Mouse (Mus musculus): ENCODE measurements at regions not wholly inside any gene's neighbourhood (a gene's known extent, or its start where the extent isn't known, plus 50 kb on each side); places are given as distances from the start of the nearest gene placed in this dataset.

- H3K4me3 ChIP-seq: no peak overlapping the region
- DNase-seq: no peak
- H3K27ac ChIP-seq: no peak overlapping the region
- intact Hi-C loops (cut with DNase I): no loop called here
- TF ChIP-seq CTCF (IDR thresholded peaks at IDR 0.05): no peak
These were observed 114.8 kb upstream of the Fam49a start for GRCm38 (mm10) chr12:12147088-12147687.

GRCm38 (mm10) chr12:12147847-12148246, 114.1 kb upstream of the Fam49a start:
- no peak for DNase-seq
- intact Hi-C loops (cut with DNase I): no loop called here
- TF ChIP-seq CTCF (IDR thresholded peaks at IDR 0.05): no peak
- H3K4me3 ChIP-seq: no peak overlapping the region
- no peak overlapping the region for H3K27ac ChIP-seq

GRCm38 (mm10) chr12:12148659-12149399, 113.1 kb upstream of the Fam49a start:
- intact Hi-C loops (cut with DNase I): no loop called here

GRCm38 (mm10) chr12:12164411-12164810, 97.5 kb upstream of the Fam49a start:
- H3K27ac ChIP-seq: no peak overlapping the region
- H3K4me3 ChIP-seq: no peak overlapping the region
- no peak for TF ChIP-seq CTCF (IDR thresholded peaks at IDR 0.05)
- no peak for DNase-seq
- intact Hi-C loops (cut with DNase I): no loop called here

More at GRCm38 (mm10) chr12:12148659-12149399, 113.1 kb upstream of the Fam49a start:
- Histone ChIP-seq H3K27ac (no peak overlapping the region), H3K4me3 (no peak overlapping the region)
- no peak for DNase-seq
- peak; percentile 56 for TF ChIP-seq CTCF (IDR thresholded peaks at IDR 0.05)

DNA sequence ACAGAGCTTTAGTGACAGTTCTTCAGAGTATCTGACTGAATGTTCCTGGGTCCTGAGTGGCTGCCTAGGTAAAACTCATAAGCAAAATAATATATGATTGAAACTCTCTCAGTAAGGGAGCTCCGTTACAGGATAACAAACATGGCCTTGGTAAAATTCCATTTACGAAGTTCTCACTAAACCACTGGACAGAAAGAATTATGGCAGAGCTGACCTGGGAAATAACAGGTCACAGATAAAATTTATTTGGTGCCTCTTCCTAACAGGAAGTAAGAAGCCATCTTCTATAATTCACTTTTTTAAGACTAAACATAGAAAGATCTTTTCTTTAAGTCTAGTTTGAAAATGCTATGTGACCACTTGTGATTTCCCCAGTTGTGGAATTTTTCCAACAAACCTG, 91.4 kb upstream of the Fam49a start:
- intact Hi-C loops (cut with DNase I): no loop called here
- H3K4me3 ChIP-seq: no peak overlapping the region
- TF ChIP-seq CTCF (IDR thresholded peaks at IDR 0.05): no peak
- H3K27ac ChIP-seq: no peak overlapping the region
- DNase-seq: no peak

- no peak for DNase-seq
- TF ChIP-seq CTCF (IDR thresholded peaks at IDR 0.05): no peak
- no peak overlapping the region for H3K4me3 ChIP-seq
- intact Hi-C loops (cut with DNase I): no loop called here
- H3K27ac ChIP-seq: no peak overlapping the region
These were observed 89.7 kb upstream of the Fam49a start for GRCm38 (mm10) chr12:12172087-12172823.

DNA sequence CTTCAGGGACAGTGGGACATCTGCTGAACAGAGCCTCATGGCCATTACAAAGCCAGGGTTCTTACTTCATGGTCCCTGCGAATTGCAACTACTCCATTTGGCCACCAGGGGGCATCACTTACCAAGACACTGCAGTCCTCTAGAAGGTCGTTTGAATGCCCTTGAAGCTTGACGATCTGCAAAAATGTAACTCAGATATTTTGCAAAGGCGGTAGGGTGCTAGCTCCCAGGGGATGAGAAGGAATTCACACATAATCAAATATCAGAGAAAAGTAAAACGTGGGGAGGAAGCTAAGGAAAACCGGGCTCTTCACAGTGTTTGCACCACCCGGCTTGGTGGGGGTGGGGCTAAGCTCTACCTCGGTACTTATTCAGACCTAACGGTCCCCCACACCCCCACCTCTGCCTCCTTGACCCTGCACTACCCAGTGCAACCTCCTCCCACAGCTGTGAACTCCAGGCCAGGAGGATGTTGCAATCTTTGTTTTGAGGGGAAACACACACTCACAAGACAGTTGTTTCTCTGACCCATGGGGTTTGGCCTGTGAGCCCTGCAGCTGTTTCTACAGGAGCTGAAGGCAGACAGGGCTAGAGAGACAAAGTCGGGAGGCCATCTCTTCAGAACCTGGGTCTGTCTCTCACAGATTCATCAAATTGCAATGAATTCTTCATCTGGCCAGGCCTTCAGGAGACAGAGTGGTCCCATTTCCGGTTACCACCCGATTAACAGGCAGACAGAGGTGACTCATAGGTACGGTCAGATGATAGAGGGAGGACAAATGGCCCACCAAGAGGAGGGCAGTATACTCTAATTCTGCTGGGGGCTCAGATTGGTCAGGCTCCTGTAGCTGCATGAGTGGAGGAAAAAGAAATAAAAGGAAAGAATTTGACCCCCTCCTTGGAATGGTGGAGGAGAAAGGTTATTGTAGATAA, 85.3 kb upstream of the Fam49a start:
- intact Hi-C loops (cut with DNase I): loop anchor here (1.0 to 5.0 kb wide), 5 partner anchors 86 to 1041 kb away; partner anchors contain the start of gene Fam49a
- peak; percentile 89 for TF ChIP-seq CTCF (IDR thresholded peaks at IDR 0.05)
- peak overlapping the region; percentile 74 for H3K27ac ChIP-seq
- DNase-seq: peak; percentile 80
- peak overlapping the region; percentile 67 for H3K4me3 ChIP-seq

DNA sequence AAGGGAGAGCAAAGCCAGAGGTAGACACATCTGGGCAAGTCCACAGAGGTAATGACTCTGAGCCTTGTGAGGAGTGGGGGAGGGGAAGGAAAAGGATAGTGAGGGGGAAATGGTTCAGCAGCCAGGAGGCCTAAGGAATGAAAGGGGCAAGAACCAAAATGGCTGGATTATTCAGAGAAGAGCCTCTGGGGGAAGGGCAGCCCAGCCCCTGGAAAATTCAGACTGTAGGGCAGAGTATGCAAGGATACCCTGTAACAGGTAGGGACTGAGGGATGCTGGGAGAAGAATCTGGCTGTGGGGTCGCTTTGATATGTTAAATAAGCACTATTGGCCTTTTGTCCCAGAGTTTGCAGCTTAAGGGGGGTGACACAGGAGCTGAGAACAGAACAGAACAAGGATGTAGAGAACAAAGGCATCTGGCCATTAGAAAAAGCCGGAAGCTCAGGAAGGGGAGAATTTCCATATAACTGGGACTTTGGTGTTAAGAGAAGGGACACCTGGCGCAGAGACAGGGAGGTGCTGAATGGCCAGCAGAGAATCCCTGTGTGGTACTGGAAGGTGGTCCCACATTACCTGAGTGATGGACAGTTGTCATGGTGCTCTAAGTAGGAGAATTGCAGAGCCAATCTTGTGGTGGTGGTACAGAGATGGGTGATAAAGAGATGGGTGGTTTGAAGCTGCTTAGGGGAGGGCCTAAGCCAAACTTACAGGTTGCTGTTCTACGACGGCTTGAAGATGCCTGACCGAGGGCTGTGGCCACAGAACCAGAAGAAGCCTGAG, 84.5 kb upstream of the Fam49a start:
- TF ChIP-seq CTCF (IDR thresholded peaks at IDR 0.05): no peak
- Histone ChIP-seq H3K4me3 (no peak overlapping the region), H3K27ac (peak overlapping the region; percentile 74)
- intact Hi-C loops (cut with DNase I): loop anchor here (5.0 kb wide), 4 partner anchors 85 to 1040 kb away; partner anchors contain the start of gene Fam49a
- DNase-seq: no peak

DNA sequence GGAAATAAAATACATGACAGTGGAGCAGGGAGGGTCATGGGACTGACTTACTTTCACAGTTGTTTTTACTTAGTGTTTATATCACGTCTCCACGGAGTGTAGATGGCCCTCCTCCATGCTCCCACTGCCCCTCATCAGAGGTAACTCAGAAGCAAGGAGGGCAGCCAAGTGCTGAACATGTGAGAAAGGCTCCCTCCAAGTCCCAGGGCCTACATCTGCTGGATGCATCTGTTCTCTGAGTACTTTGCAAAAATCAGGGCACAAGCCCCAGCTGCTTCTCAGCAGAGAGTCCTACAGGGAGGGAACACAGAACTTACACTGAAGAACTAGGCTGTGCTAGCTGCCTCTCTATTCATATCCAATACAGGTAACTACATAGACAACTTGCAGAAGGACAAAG, 83.5 kb upstream of the Fam49a start:
- peak; percentile 74 for DNase-seq
- intact Hi-C loops (cut with DNase I): loop anchor here (5.0 kb wide), 4 partner anchors 84 to 1039 kb away; partner anchors contain the start of gene Fam49a
- Histone ChIP-seq H3K4me3 (no peak overlapping the region), H3K27ac (peak overlapping the region; percentile 74)
- TF ChIP-seq CTCF (IDR thresholded peaks at IDR 0.05): no peak

DNA sequence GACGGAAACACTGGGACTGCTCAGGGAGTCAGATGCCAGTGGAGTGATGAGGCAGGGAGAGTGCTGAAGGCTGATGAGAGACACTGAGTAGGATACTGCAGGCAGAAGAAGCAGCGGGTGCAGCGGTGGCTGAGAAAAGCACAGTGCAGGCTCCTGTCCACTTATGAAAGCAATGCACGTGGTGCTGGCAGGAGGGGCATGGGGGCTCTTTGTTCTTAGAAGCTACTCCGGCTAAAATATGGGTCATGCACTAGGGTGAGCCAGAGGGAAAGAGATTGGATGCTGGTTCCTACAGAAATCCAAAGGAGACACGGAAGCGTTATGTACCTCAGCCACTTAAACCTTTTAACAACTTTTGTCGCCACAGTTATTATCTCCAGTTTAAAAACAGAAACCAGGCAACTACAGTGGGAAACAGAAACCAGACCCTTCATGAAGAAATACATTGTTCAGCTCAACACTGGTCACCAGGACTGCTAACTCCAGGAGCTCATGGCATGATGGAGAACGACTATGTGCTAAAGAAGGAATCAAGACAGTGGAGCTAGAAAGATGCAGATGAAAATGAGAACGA, 82.6 kb upstream of the Fam49a start:
- Histone ChIP-seq H3K4me3 (no peak overlapping the region), H3K27ac (peak overlapping the region; percentile 24; the same call in 1 of the 2 replicates)
- no peak for TF ChIP-seq CTCF (IDR thresholded peaks at IDR 0.05)
- intact Hi-C loops (cut with DNase I): loop anchor here (5.0 kb wide), 4 partner anchors 83 to 1038 kb away; partner anchors contain the start of gene Fam49a
- DNase-seq: peak; percentile 27

DNA sequence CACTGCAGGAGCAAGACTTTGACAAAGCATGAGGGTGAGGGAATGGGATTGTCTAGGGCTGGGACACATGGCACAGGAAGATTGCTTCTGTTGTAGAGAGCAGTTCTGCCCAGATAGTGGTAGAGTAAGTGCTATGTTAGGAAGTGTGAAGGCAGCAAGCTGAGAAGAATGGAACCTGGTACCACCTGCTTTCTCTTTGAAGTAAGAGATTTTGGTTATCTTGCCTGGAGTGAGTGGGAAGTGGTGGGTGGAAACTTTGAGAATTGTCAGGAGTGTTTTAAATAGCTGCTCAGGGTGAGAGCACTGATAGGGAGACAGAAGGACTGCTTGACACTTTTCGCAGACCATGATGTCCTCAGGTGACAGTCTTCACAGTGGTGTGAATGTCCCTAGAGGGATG, 81.0 kb upstream of the Fam49a start:
- intact Hi-C loops (cut with DNase I): no loop called here
- Histone ChIP-seq H3K27ac (no peak overlapping the region), H3K4me3 (no peak overlapping the region)
- DNase-seq: no peak
- TF ChIP-seq CTCF (IDR thresholded peaks at IDR 0.05): no peak

All from gastrocnemius, adult 2 months (tissue).